Mouse (Mus musculus) forelimb bud, embryonic 11.5 days (tissue): ENCODE results near the gene Ubr4.

Experiments
- DNase-seq: peaks from one replicate; pipeline ENCODE4 v3.0.0-alpha.2; 2012; ENCODE audit warnings: low read depth, low spot score

The Ubr4 gene

DNA sequence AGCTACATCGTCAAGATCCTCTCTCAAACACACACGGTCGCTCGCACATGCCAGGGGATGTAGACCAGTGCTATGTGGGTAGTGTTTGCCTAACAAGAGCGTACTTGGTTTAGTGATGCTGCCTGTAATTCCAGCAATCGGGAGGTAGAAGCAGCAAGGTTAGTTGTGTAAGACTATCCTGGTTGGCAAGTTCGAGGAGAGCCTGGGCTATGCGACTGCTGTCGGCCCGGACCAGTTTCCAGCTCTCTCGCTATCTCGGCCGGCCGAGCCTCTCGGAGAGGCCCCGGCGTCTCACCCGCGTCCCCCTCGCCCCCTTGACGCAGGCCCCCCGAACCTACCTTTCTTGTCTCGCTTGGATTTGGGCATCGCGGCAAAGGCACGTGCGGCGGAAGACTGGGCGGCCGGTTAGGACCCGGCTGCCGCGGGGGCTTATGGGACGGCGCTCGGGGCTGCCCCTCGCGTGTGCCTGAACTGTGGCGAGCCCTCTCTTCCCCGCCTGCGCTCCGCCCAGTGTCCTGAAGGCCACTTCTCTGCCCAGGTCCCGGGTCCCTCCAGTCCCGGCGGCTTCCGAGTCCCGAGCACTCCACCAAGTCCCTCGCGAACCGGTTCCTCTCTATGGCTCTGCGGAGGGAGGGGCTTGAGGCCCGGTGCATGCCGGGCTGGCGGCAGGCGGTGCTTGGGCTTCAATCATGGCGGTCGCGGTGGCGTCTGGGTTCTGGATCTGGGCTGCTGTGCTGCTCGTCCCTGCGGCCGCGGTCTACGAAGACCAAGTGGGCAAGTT, at the start of gene Ubr4, which contains the start of the genes Mrto4 and Emc1:
TSS of gene Ubr4 (plus strand) at position 679 of the 781 bp plus-strand sequence.
TSS of gene Mrto4 (minus strand) at position 646 of the 781 bp plus-strand sequence.
TSS of gene Emc1 (plus strand) at position 657 of the 781 bp plus-strand sequence.
- DNase-seq: peak; percentile 63

DNA sequence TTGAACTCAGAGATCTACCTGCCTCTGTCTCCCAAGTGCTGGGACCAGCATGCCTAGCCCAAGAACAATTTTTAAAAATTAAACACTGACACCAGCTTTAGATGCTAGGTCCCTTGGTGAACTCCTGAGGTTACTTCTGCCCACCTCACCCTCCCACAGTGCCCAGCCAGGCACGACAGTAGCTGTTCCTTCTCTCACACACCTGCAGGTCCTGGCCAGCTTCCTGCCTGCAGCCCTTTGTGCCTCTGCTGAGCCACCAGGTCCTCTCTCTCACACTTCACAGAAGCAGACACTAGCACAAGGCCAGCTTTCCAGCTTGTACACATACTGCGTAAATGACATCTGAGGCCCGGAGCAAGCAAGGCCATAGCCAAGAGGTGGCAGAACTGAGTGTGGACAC, 46.9 kb upstream of the Ubr4 start:
- DNase-seq: no peak

DNA sequence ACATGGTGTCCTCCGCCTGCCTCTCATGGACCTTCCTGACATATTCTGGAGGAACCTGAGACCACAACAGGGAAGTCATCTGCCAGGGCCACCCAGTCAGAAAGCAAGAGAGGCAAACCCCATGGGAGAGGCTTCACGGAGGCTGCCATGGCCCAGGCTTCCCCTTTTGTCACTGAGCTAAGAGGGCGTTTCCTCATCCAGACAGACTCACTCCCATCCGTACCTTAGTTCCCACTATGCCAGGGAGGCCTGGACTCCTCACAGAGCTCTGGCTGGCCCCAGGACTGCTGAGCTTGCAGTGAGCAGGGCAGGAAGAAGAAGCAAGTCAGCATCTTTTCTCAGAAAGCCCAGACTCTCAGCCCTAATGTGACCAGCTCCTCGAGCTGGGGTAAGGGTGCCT, 44.5 kb upstream of the Ubr4 start:
- DNase-seq: no peak

DNA sequence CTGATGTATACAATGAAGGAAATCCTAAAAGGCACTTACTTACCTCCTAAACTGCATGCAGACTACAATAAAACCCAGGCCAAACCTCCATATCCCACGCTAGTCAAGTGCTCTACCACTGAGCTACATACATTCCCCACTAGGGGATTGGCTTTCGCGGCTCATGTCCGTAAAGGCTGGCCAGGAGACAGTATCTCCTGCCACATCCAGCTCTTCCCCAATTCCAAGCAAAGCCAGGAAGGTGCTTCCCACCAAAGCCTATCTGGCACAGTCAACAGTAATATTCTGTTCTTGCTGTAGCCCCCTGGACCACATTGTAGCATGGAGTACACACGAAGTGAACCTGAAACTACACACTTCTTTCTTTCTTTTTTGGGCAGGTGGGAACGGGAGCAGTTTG, 42.8 kb upstream of the Ubr4 start:
- no peak for DNase-seq

DNA sequence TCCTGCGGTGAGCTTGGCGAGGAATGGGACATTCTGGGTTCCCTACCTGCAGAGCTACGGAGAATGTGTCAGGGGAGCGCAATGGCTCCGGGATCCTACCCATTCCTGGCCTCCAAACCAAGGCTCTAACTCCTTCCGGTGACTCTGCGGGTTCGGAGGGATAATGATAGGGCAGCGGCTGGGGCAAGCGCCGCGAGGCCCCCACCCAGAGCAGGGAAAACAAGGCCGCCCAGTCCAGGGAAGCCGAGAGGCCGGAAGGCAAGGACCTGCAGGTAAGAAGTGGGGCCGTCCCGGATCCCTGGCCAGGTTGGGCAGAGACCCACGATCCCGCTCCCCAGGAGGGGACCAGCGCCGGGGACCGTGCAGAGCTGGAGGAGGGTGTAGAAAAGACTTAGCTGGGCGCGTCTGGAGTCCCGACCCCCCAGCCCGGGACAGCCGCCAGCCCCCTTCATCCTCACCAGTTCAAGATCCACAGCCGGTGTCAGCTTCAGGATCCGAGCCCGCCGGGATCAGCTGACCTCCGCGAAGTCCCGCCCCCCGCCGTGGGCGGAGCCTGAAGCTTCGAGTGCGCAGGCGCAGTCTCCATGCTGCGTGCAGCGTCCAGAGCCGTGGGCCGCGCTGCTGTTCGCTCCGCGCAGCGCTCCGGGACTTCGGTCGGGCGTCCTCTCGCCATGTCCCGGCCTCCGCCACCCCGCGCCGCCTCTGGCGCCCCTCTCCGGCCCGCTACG, 42.1 kb upstream of the Ubr4 start, which contains the start of the genes Pqlc2 and Akr7a5:
TSS of gene Pqlc2 (minus strand) at position 538 of the 728 bp plus-strand sequence.
TSS of gene Akr7a5 (plus strand) at position 574 of the 728 bp plus-strand sequence.
- peak; percentile 96 for DNase-seq

DNA sequence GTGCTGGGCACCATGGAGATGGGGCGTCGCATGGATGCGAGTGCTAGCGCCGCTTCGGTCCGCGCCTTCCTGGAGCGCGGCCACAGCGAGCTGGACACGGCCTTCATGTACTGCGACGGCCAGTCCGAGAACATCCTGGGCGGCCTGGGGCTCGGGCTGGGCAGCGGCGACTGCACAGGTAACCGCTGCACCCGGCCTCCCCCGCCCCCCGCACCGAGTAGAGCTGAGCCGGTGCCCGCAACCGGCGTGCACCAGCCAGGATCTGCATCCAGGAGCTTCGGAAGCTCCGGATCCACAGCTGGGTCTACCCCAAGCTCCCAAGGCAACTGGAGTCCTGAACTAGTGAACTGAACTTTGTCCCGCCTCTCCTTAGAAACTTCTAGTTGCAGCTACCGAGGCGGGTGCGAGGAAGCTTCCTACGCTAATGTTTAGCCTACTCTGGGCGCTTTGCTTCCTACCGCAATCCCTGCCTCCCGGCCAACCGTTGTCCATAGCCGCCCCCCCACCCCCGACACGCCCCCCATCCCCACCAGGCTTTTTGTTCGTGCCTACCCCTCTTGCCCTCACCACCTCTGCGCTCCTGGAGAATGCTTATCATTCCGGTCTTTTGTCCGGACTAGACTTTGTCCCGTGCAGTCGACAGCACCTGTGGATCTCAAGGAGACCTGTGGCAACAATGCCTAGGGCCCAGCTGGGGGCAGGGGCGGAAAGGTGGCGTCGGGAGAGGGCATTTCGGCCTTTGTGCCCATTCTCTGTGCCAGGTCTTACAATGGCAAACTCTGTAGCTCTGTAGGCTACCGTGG, 41.3 kb upstream of the Ubr4 start:
- peak; percentile 31 for DNase-seq

DNA sequence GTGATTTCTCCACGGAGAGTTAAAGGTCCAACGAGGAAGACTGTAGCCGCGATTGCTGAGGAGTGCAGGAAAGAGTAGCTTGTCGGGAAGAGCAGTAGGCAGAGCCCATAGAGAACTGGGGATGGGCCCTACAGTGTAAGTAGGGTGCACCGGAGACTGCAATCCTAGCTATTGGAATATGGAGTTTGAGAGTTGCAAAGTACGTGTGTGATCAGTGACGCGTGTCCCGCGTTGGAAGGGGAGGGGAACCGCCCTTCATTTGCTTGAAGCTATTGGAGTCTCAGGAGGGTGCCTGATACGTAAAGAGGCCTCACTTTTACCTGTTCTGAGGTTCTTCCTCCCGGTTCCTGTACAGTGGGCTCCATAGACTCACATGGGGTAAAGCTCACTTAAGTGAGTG, 40.7 kb upstream of the Ubr4 start:
- DNase-seq: no peak

DNA sequence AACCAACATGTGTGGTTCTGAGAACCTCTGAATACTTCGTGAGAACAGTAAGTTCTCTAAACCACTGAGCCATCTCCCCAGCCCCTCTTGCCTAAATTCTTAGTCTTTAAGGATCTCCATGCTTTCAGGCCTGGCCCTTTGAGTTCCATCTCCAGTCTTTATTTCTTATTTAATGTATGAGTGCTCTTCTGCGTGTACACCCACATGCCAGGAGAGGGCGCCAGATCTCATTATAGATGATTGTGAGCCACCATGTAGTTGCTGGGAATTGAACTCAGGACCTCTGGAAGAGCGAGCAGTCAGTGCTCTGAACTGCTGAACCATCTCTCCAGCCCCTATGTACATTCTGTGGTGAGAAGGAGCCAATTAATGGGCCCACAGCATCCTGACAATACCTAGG, 39.8 kb upstream of the Ubr4 start:
- peak; percentile 29 for DNase-seq

DNA sequence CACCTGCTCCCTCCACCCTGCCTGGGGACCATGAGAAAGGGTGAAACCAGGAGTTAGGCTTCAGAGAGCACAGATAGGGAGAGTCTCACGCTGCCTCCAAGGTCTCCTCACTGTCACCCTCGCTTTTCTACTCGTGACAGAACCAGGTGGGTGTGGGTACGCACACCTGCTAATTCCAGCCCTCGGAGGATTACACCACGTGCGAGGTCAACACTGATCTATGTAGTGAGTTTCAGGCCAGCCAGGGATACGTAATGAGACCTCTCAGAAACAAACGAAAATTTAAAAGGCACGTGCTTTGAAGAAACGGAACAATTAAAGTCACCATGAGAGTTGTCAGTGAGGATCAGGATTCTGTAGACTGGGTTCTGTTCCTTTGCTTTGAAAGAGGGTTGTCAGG, 34.0 kb upstream of the Ubr4 start:
- no peak for DNase-seq

DNA sequence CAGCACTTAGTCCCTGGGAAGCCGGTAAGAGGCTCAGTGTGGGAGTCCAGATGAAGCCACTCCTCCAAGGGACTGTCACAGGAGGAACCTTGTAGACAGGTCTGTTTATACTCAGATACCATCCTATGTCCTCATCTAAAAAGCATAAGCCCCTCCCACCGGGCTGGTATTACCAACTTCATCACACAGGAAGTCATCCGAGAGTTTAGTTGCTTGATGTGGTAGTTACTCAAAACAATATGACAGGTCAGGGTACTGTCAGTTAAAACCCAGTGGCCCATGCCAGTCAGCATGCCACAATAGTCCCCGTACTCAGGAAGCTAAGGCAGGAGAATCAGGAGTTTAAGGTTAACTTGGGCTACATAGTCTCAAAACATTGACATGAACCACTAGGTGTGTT, 32.7 kb upstream of the Ubr4 start:
- no peak for DNase-seq

DNA sequence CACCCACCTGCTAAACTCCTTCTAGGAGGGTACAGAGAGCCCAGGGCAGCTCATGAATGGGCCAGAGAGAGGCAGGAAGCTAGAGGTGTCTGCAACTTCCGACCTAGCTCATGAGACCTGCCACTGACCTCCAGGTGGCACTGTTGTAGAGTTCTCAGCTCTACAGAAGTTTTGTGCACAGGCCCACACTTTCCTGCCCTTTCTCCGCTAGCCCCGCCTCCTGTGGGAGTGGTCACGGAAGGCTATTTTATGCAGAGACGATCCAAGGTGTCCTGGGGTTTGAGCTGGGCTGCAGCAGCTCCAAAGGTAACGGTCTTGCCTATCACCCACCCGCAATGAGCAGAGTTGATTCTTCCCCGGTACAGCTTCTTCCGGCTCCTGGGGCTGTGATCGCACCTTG, 21.8 kb upstream of the Ubr4 start:
- peak; percentile 74 for DNase-seq

DNA sequence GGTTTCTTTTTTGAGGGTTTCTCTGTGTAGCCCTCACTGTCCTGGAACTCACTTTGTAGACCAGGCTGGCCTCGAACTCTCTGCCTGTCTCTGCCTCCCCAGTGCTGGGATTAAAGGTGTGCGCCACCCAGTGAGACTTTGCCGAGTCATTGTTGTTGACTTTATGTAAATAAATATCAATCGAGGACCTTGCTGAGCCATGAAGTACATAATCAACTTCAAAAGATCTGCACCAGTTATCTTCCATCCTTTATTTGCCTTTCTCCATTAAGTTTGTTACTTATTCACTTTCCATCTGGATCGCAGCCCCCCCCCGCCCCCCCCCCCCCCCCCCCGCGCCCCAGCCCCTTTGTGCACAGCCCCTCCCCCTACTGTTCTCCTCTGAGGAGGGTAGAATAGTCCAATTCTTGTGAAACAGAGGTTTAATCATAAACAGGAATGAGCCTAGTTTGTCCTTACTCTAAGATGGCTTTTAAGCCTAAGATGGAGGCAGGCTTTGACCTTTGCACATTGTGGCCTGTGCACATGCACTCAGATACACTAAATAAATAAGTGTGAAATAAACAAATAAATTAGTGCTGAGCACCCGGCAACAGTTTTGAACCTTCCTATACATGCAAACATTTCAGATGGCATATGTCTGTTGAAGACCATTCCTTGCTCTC, 17.6 kb upstream of the Ubr4 start:
- no peak for DNase-seq

DNA sequence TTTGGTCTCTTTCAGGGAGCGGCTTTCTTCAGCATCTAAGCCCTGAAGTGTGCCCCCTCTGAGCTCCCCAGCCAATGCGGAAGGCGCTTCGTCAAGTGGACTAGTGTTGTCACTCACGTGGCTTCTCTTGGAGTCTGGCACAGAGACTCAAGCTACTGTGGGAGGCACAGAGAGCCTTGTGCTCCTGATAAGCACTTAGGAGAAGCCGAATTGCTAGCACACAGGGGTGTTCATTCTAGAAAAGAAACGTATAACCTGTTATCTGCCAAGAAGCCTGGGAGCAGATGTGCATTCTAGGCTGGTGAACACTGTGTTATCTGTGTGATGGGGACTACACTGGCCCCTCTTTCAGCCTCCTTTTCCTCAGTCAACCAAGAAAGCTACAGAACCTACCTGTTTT, 16.9 kb upstream of the Ubr4 start:
- no peak for DNase-seq

DNA sequence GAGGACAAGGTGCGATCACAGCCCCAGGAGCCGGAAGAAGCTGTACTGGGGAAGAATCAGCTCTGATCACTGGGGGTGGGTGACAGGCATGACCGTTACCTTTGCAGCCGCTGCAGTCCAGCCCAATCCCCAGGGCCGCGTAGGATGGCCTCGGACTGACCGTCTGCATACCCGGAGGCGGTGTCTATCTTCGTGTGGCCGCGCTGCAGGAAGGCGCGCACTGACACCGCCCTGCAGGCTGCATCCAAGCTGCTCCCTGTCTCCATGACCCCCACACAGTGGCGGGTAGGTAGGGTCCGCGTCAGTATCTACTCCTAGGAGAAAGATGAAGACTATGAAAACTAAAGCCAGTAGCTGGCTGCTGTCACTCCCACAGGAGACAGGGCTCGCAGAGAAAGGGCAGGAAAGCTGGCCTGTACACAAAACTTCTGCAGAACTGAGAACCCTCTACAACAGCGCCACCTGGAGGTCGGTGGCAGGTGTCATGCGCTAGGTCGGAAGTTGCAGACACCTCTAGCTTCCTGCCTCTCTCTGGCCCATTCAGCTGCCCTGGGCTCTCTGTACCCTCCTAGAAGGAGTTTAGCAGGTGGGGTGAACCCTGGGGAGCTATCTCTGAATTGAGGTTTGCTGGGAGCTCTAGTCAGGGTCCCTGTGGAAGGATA, 15.5 kb upstream of the Ubr4 start:
- DNase-seq: peak; percentile 87

DNA sequence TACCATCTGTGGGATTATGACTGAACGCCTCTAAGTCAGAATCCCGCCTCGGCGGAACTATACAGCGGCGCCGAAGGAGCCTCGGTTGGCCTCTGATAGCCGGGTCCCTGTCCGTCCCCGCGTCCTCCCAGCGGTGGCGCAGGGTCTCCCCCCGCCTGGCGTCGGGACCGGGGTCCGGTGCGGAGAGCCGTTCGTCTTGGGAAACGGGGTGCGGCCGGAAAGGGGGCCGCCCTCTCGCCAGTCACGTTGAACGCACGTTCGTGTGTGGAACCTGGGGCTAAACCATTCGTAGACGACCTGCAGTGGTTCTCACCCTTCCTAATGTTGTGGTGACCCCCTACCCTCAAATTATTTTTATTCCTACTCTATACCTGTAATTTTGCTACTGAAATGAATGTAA, 14.3 kb upstream of the Ubr4 start:
- DNase-seq: no peak

DNA sequence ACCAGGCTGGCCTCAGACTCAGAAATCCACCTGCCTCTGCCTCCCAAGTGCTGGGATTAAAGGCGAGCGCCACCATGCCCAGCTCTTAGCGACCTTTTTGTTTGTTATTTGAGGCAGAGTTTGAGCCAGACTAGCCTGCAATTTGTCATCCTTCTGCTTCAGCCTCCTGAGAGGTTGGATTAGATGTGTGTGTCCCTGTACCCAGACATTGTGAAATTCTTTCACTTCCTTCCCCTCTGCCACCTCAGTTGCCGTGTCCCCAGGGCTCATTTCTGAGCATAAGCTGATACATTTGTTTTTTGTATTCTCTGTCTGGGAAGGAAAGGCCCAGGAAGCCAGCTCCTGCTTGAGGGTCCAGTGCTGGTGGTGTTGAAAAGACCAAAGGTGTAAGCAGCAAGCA, 11.6 kb upstream of the Ubr4 start:
- no peak for DNase-seq

DNA sequence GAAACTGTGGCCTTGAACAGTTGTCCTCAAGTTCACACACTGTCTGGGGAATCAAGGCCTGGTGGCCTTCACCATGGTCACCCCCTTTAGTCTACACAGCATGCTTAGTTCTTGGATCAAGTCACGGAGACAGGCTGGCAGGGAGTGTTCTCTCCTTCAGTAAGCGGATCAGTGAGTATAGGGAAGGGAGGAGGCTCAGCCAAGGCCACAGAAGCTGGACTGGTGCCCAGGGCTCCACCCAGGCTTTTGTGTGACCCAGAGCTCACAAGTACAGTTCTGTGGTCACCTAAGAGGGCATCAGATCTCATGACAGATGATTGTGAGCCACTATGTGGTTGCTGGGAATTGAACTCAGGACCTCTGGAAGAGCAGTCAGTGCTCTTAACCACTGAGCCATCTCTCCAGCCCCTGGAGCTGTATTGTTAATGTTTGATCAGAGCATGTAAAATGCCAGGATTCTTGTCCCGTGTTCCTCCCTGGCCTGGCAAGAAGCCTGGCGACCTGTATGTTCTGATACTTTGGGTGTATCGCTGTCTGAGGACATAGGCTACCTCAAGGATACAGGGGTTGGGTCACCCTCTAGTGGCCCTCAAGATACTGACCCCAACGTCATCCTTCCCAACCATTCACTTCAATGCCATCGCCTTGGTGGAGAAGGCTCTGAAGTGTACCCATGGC, 10.7 kb upstream of the Ubr4 start:
- no peak for DNase-seq

DNA sequence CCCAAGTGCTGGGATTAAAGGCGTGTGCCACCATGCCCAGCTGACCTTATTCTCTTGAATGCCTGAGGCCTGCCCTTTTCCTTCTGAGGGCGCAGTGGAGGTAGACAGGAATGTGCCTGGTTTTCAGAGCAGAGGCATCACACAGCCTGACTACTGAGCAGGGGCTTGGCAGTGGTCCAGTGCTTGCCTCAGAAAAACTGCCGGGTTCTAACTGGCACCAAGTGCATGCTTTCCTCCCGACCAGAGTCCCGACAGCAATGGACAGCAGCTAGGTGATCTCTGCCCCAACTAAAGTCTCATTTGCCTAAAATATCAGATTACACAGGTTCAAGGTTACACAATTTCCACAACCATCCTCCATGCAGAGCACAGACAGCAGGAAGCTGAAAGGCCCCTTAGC, 8.7 kb upstream of the Ubr4 start:
- no peak for DNase-seq

DNA sequence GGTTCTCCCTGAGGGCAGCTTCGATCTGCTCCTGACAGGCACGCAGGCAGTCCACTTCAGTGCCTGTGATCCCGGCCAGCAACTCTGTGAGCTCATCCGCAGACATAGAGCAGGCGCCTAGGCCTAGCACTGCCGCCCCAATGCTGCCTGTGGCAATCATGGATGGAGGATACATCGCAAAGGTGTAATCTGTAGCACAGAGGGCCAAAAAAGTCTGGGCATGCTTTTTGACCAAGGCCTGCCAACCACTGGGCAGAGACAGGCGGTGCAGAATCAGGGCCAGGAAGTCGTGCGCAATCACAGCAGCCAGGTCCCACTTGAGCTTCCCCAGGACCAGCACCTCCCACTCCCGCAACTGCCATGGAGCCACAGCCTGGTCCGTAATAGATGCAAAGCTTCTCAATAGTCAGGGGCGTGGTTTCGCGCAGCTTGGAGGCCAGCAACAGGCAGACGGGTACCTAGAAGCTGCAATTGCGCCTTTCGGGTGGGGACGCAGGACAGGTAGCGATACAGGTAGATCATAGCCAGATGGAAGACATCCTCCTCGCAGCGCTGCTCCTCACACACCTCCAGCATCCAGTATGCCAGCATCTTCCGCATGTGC, 6.9 kb upstream of the Ubr4 start:
- no peak for DNase-seq

DNA sequence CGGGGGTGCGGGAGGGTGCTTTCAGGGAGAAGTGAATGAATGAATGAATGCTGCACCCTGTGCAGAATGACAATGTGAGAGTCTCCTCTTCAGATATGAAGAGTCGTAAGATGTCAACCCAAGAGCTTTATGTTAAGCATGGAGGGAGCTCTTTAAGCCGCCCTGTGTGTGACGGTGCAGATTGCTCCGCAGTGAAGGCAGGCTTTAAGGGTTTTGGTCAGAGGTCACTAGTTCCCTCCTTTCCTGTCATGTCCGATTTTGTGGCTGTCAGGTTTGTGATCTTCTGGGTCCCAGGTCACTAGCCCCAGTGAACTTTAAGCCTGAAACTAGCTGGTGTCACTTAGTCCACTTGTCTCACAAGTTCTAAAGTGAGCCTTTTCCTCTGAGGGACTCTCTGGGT, 423 bp downstream of the Ubr4 start:
- no peak for DNase-seq
